ENCODE assay signal across 10 mouse cellular contexts in the genomic region with DNA sequence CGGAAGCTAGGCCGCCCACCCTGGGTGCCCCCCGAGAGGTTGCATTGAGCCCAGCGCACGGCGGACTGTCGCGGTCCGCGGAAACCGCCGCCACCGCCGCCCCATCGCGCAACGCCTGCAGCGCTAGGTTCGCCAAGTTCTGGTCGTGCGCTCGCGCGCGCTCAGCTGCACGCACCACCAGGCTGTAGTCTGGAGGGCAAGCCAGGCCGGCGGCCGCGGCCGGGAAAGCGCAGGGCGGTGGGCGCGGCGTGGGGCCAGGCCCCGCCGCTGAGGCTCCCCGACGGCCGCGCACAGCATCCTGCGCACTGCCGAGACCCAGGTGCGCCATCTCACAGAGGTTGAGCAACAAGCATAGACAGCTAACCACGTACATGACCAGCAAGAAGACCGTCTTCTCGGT. TPM values are rescaled to one million over a fixed set of nuclear protein-coding genes. Genes with fewer than 3 reads are reported as not detected.
DNase-seq lines count a peak whose midpoint lies in the region; ATAC-seq lines count a peak whose summit lies in the region.
"Had no signal": no experiment of that assay in that cellular context is flagged by ENCODE, and none has a peak within 500 bp of the region (broad histone marks: within the 10 kb centered on the region; RNA-seq: fewer than 3 reads in every experiment).

No protein-coding gene starts in this region.

- WGBS in lung, embryonic 15.5 days, result 1% methylated on average over 47 of the region's 48 CpGs
- 2% methylated on average over 47 of the region's 48 CpGs for WGBS in hindbrain, embryonic 16.5 days
- WGBS in neural tube, embryonic 15.5 days, result 4% methylated on average over 48 of the region's 48 CpGs

- no peaks in the 10 kb centered on the region for H3K36me3 ChIP-seq in lung, embryonic 15.5 days
- H3K36me3 ChIP-seq in hindbrain, embryonic 16.5 days (ENCODE audit: control insufficient read depth, insufficient read depth, low read length), result no peaks in the 10 kb centered on the region
- no peaks in the 10 kb centered on the region for H3K36me3 ChIP-seq in neural tube, embryonic 15.5 days

- ATAC-seq in lung, embryonic 15.5 days (ENCODE audit: borderline replicate concordance, extremely low read depth, low FRiP score, low TSS enrichment), result no peak
- no peak for ATAC-seq in hindbrain, embryonic 16.5 days
- no peak for ATAC-seq in neural tube, embryonic 15.5 days (ENCODE audit: low FRiP score)

- H3K4me1 ChIP-seq in lung, embryonic 15.5 days, result 0 out of 2 replicates have a peak, but pooled peaks cover 10% of the 10 kb centered on the region
- H3K4me1 ChIP-seq in hindbrain, embryonic 16.5 days (ENCODE audit: control insufficient read depth, insufficient read depth, low read depth, low read length), result peaks cover 2% of the 10 kb centered on the region; the same call in 1 of the 2 replicates
- H3K4me1 ChIP-seq in neural tube, embryonic 15.5 days, result peaks cover 8% of the 10 kb centered on the region; the same call in 1 of the 2 replicates

- DNase-seq in gastrocnemius, postnatal 10 days, result peak; percentile 25
- no peak for DNase-seq in gastrocnemius, postnatal 4 days (ENCODE audit: low spot score in 2 of 2)
- no peak for DNase-seq in lung, postnatal 14 days
- no peak for DNase-seq in thymus, postnatal 4 days
- no peak for DNase-seq in ovary, adult 18-20 months (ENCODE audit: low spot score)
- DNase-seq: cerebellum, adult 9-11 months; gastrocnemius, postnatal 14 days had no signal

- H3K27ac ChIP-seq in lung, embryonic 15.5 days, result no peak overlapping the region
- no peak overlapping the region for H3K27ac ChIP-seq in hindbrain, embryonic 16.5 days (ENCODE audit: low read depth, low read length)
- H3K27ac ChIP-seq in neural tube, embryonic 15.5 days (replicated peaks), result no peak overlapping the region

- H3K4me2 ChIP-seq in lung, embryonic 15.5 days, result peak overlapping the region; percentile 45
- peak overlapping the region; percentile 37 for H3K4me2 ChIP-seq in hindbrain, embryonic 16.5 days (ENCODE audit: low read length)
- H3K4me2 ChIP-seq in neural tube, embryonic 15.5 days, result peak overlapping the region; percentile 31

- H3K4me3 ChIP-seq in lung, embryonic 15.5 days, result peak overlapping the region; percentile 24
- H3K4me3 ChIP-seq in hindbrain, embryonic 16.5 days (ENCODE audit: low read length), result peak overlapping the region; percentile 14; the same call in 1 of the 2 replicates
- H3K4me3 ChIP-seq in neural tube, embryonic 15.5 days (replicated peaks), result peak overlapping the region; percentile 11; the same call in 1 of the 2 replicates

- peaks cover 60% of the 10 kb centered on the region for H3K27me3 ChIP-seq in lung, embryonic 15.5 days
- peaks cover 48% of the 10 kb centered on the region for H3K27me3 ChIP-seq in hindbrain, embryonic 16.5 days (replicated peaks; ENCODE audit: control insufficient read depth, insufficient read depth, low read length)
- H3K27me3 ChIP-seq in neural tube, embryonic 15.5 days (replicated peaks), result peaks cover 59% of the 10 kb centered on the region

- H3K9me3 ChIP-seq in lung, embryonic 15.5 days, result no peaks in the 10 kb centered on the region
- H3K9me3 ChIP-seq in hindbrain, embryonic 16.5 days (ENCODE audit: control insufficient read depth, low read length), result no peaks in the 10 kb centered on the region
- H3K9me3 ChIP-seq in neural tube, embryonic 15.5 days (replicated peaks), result no peaks in the 10 kb centered on the region

- no peak overlapping the region for H3K9ac ChIP-seq in lung, embryonic 15.5 days
- H3K9ac ChIP-seq in hindbrain, embryonic 16.5 days (ENCODE audit: low read depth, low read length), result no peak overlapping the region
- no peak overlapping the region for H3K9ac ChIP-seq in neural tube, embryonic 15.5 days (replicated peaks)

RNA-seq across cellular contexts. Expression of a gene that starts 6.5 kb away (rescaled TPM):
- 1 to 10 TPM in 1 of 2 experiments, under 1 TPM in 1; 0.78 to 1.2 TPM for total RNA-seq in gastrocnemius, postnatal 10 days (2021)
- 1 to 10 TPM; 1.7 to 2.1 TPM for total RNA-seq in gastrocnemius, postnatal 4 days (2021)
- 0.56 and 0.60 TPM in 2 replicates for polyA plus RNA-seq in lung, embryonic 15.5 days (2015; fragmentation: Nextera tagmentation; extraction: Ambion mirVana)
- 0.20 and 0.22 TPM in 2 replicates for polyA plus RNA-seq in hindbrain, embryonic 16.5 days (2015; fragmentation: Nextera tagmentation; extraction: Ambion mirVana)
- polyA plus RNA-seq in neural tube, embryonic 15.5 days (2015; fragmentation: Nextera tagmentation; extraction: Ambion mirVana), result 0.29 and 0.42 TPM in 2 replicates

RNA-seq across cellular contexts. Expression of a gene that starts 12.9 kb away (rescaled TPM):
- 10 to 100 TPM in 1 of 2 experiments, 1 to 10 TPM in 1; 9.4 to 10.6 TPM for total RNA-seq in gastrocnemius, postnatal 10 days (2021)
- total RNA-seq in gastrocnemius, postnatal 4 days (2021), result 10 to 100 TPM in 1 of 2 experiments, 1 to 10 TPM in 1; 9.9 to 10.0 TPM
- 4.5 and 5.3 TPM in 2 replicates for polyA plus RNA-seq in lung, embryonic 15.5 days (2015; fragmentation: Nextera tagmentation; extraction: Ambion mirVana)
- polyA plus RNA-seq in hindbrain, embryonic 16.5 days (2015; fragmentation: Nextera tagmentation; extraction: Ambion mirVana), result 7.3 and 7.8 TPM in 2 replicates
- 7.5 and 8.3 TPM in 2 replicates for polyA plus RNA-seq in neural tube, embryonic 15.5 days (2015; fragmentation: Nextera tagmentation; extraction: Ambion mirVana)

RNA-seq across cellular contexts. Expression of a gene that starts 15.5 kb away (rescaled TPM):
- 10 to 100 TPM; 20.8 to 22.0 TPM for total RNA-seq in gastrocnemius, postnatal 10 days (2021)
- 10 to 100 TPM; 27.4 to 29.9 TPM for total RNA-seq in gastrocnemius, postnatal 4 days (2021)
- 131 and 141 TPM in 2 replicates for polyA plus RNA-seq in lung, embryonic 15.5 days (2015; fragmentation: Nextera tagmentation; extraction: Ambion mirVana)
- polyA plus RNA-seq in hindbrain, embryonic 16.5 days (2015; fragmentation: Nextera tagmentation; extraction: Ambion mirVana), result 252 and 294 TPM in 2 replicates
- 225 and 262 TPM in 2 replicates for polyA plus RNA-seq in neural tube, embryonic 15.5 days (2015; fragmentation: Nextera tagmentation; extraction: Ambion mirVana)

RNA-seq across cellular contexts. Expression of a gene that starts 25.8 kb away (rescaled TPM):
- 10 to 100 TPM; 36.7 to 38.0 TPM for total RNA-seq in gastrocnemius, postnatal 10 days (2021)
- 10 to 100 TPM; 29.8 to 35.1 TPM for total RNA-seq in gastrocnemius, postnatal 4 days (2021)
- 89.6 and 92.6 TPM in 2 replicates for polyA plus RNA-seq in lung, embryonic 15.5 days (2015; fragmentation: Nextera tagmentation; extraction: Ambion mirVana)
- polyA plus RNA-seq in hindbrain, embryonic 16.5 days (2015; fragmentation: Nextera tagmentation; extraction: Ambion mirVana), result 92.1 and 95.9 TPM in 2 replicates
- polyA plus RNA-seq in neural tube, embryonic 15.5 days (2015; fragmentation: Nextera tagmentation; extraction: Ambion mirVana), result 99.3 and 103 TPM in 2 replicates

RNA-seq across cellular contexts. Expression of a gene that starts 31.6 kb away (rescaled TPM):
- total RNA-seq in gastrocnemius, postnatal 10 days (2021), result 1 to 10 TPM; 6.1 to 6.3 TPM
- 1 to 10 TPM; 7.8 to 8.1 TPM for total RNA-seq in gastrocnemius, postnatal 4 days (2021)
- 31.9 and 32.3 TPM in 2 replicates for polyA plus RNA-seq in lung, embryonic 15.5 days (2015; fragmentation: Nextera tagmentation; extraction: Ambion mirVana)
- polyA plus RNA-seq in hindbrain, embryonic 16.5 days (2015; fragmentation: Nextera tagmentation; extraction: Ambion mirVana), result 26.8 and 27.6 TPM in 2 replicates
- 27.3 and 28.6 TPM in 2 replicates for polyA plus RNA-seq in neural tube, embryonic 15.5 days (2015; fragmentation: Nextera tagmentation; extraction: Ambion mirVana)
